Mouse (Mus musculus) heart, embryonic 16.5 days (tissue): ENCODE results near the gene Glt8d2. TPM values are rescaled to one million over a fixed set of nuclear protein-coding genes. Genes with fewer than 3 reads are reported as not detected.

ENCODE experiments used
- ATAC-seq: fragments of 200-750 bp; cut with Nextera tagmentation; replicated peaks from 2 replicates; pipeline ENCODE4 v1.8.0; 2017; ENCODE audit warnings: moderate number of reproducible peaks; ENCODE audit not compliant: insufficient read depth, low FRiP score; ENCODE audit errors: extremely low read depth
- H3K27ac ChIP-seq: fragments of 300-500 bp; sonication (generic); 2 replicates; pipeline ENCODE4 v1.5.1; 2014; ENCODE audit warnings: mild to moderate bottlenecking, low read length, control low read depth, moderate library complexity
- H3K27me3 ChIP-seq: fragments of 300-500 bp; sonication (generic); 2 replicates; pipeline ENCODE4 v1.6.1; 2014; ENCODE audit warnings: low read length, mixed read lengths; ENCODE audit not compliant: control insufficient read depth, insufficient read depth
- H3K36me3 ChIP-seq: fragments of 300-500 bp; sonication (generic); 2 replicates; pipeline ENCODE4 v1.6.1; 2014; ENCODE audit not compliant: control insufficient read depth, insufficient read depth
- H3K4me1 ChIP-seq: fragments of 300-500 bp; sonication (generic); 2 replicates; pipeline ENCODE4 v1.6.1; 2014; ENCODE audit warnings: low read length, mixed read lengths; ENCODE audit not compliant: control insufficient read depth, insufficient read depth
- H3K4me2 ChIP-seq: fragments of 300-500 bp; sonication (generic); 2 replicates; pipeline ENCODE4 v1.6.1; 2014; ENCODE audit warnings: low read depth, mild to moderate bottlenecking, control low read depth, low read length
- H3K4me3 ChIP-seq: fragments of 300-500 bp; sonication (generic); 2 replicates; pipeline ENCODE4 v1.5.1; 2014; ENCODE audit warnings: mild to moderate bottlenecking, control low read depth, low read length
- H3K9ac ChIP-seq: fragments of 300-500 bp; sonication (generic); 2 replicates; pipeline ENCODE4 v1.6.1; 2014; ENCODE audit warnings: low read length, control low read depth
- H3K9me3 ChIP-seq: fragments of 300-500 bp; sonication (generic); replicated peaks from 2 replicates; pipeline ENCODE4 v1.6.1; 2016; ENCODE audit warnings: low read length; ENCODE audit not compliant: control insufficient read depth
- WGBS: fragments of 180-500 bp; shearing (Covaris S2); extraction: QIAGEN DNeasy Blood & Tissue Kit; methylation state at CpG from one replicate; pipeline ENCODE4 v1.1.7; 2014; 5-methylcytosine and 5-hydroxymethylcytosine counted together
- polyA plus RNA-seq: library from polyadenylated mRNA; unstranded; fragments of >200 nt; fragmentation: Nextera tagmentation; extraction: Ambion mirVana; gene quantifications from 2 replicates; pipeline ENCODE4 v1.2.1, GENCODE M21; 2015

Gene Glt8d2
- 4.3 and 5.0 TPM in 2 replicates for polyA plus RNA-seq

DNA sequence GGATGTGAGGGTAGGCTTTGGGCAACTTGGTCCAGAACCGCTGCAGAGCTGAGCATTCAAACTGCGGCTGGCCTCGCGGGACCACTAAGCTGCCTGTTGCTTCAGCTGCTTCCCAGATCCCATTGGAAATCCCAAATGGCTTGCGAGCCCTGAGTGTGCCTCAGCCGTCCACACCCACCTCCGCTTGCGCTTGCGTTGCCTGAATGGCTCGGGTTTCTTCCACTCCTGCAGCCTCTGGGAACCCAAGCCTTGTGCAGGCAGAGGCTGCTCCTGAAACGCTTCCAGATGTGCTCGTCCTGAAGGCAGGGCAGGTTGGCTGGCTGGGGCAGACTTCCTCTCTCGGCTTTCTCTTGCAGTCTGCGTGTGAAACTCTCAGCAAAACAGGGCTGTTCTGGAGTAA, at the start of gene Glt8d2:
Glt8d2 (minus strand) TSS at position 157 of the 400 bp plus-strand sequence.
- Histone ChIP-seq H3K4me3 (peak within 1 kb of the TSS; percentile 39), H3K4me1 (peaks cover 13% of the 10 kb centered on the region), H3K36me3 (no peaks in the 10 kb centered on the region), H3K27ac (peak within 1 kb of the TSS; percentile 36), H3K27me3 (no peaks in the 10 kb centered on the region), H3K9me3 (0 out of 2 replicates have a peak, but pooled peaks cover 3% of the 10 kb centered on the region), H3K9ac (peak within 1 kb of the TSS; percentile 61), H3K4me2 (peak within 1 kb of the TSS; percentile 66)
- WGBS: 2% methylated on average over 14 of the region's 14 CpGs
- peak; percentile 65 for ATAC-seq

- ATAC-seq: peak; percentile 53
- Histone ChIP-seq H3K9me3 (no peaks in the 10 kb centered on the region), H3K27me3 (no peaks in the 10 kb centered on the region), H3K27ac (peak overlapping the region; percentile 72), H3K9ac (peak overlapping the region; percentile 88), H3K4me2 (peak overlapping the region; percentile 77), H3K4me1 (peaks cover 16% of the 10 kb centered on the region), H3K36me3 (peaks cover 4% of the 10 kb centered on the region), H3K4me3 (peak overlapping the region; percentile 79)
- under 1% methylated on average over 58 of the region's 59 CpGs for WGBS
Observed at GRCm38 (mm10) chr10:82699296-82699941, 9.0 kb upstream of the Glt8d2 start.

GRCm38 (mm10) chr10:82698712-82699261, 8.3 kb upstream of the Glt8d2 start:
- under 1% methylated on average over 41 of the region's 42 CpGs for WGBS
- peak; percentile 92 for ATAC-seq
- Histone ChIP-seq H3K9ac (peak overlapping the region; percentile 88), H3K27ac (peak overlapping the region; percentile 72), H3K9me3 (no peaks in the 10 kb centered on the region), H3K4me1 (peaks cover 16% of the 10 kb centered on the region), H3K4me3 (peak overlapping the region; percentile 79), H3K36me3 (peaks cover 4% of the 10 kb centered on the region; the same call in 1 of the 2 replicates), H3K27me3 (no peaks in the 10 kb centered on the region), H3K4me2 (peak overlapping the region; percentile 77)

- 69% methylated on average over 3 of the region's 3 CpGs for WGBS
- Histone ChIP-seq H3K27me3 (no peaks in the 10 kb centered on the region), H3K9me3 (no peaks in the 10 kb centered on the region), H3K4me3 (no peak overlapping the region), H3K36me3 (0 out of 2 replicates have a peak, but pooled peaks cover 2% of the 10 kb centered on the region), H3K4me1 (peaks cover 16% of the 10 kb centered on the region), H3K9ac (no peak overlapping the region), H3K27ac (peak overlapping the region; percentile 65; the same call in 1 of the 2 replicates), H3K4me2 (no peak overlapping the region)
- ATAC-seq: no peak
Observed at GRCm38 (mm10) chr10:82697305-82697898, 7.0 kb upstream of the Glt8d2 start.

DNA sequence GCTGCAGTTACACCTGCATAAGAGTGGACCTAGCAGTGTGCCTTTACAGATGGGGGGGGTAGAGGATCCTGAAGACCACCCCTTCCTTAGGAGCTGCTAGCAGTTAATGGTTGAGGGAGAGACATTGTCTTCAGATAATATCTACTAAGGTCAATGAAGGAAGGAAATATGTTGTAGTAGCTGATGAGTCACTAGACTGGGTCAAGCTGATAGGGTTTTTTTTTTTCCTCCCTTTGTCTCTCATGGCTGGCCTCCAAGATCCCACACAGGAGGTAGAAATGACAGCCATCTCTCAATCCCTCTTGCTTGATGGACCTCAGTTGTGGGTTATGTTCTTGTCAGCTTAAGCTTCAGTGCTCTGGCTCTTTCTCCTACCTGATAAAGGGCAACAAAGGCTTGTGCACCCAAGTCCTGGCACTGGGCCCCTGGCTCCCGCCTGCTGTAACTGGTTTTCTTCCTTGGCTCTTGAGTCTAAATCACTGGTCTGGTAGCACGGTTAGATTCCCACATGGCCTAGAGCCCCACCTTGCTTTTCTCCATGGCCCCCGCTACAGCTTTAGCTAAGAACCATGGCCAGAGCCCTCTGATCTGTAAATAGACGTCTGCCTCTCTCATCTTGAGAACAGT, 6.1 kb upstream of the Glt8d2 start:
- peak overlapping the region; percentile 65 for H3K27ac ChIP-seq

DNA sequence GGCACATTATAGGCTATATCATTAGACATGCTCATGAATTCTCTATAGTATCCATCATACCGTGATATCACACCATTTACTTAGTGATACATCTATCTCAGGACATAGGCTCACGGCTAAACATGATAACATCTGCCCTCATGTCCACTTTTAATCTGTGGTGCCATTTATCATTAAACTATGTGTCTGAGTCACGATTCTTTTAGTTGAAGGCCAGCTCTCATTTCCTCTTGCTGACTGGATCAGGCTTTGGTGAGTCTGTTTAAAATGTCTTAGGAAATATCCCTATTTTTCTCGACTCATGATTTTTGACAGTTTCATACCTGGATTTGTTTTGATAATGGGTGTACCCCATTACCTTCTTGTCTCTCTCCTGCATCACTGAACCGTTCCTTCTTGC, 5.5 kb upstream of the Glt8d2 start, which contains the start of gene Hcfc2:
Hcfc2 (plus strand) TSS at position 205 of the 400 bp plus-strand sequence.
- Histone ChIP-seq H3K4me2 (no peak within 1 kb of the TSS), H3K4me3 (no peak within 1 kb of the TSS), H3K4me1 (peaks cover 16% of the 10 kb centered on the region), H3K9ac (no peak within 1 kb of the TSS), H3K27ac (peak within 1 kb of the TSS; percentile 65), H3K27me3 (no peaks in the 10 kb centered on the region), H3K9me3 (no peaks in the 10 kb centered on the region), H3K36me3 (no peaks in the 10 kb centered on the region)
- 56% methylated on average over 5 of the region's 5 CpGs for WGBS
- ATAC-seq: no peak

More for the DNA sequence above, 6.1 kb upstream of the Glt8d2 start:
- H3K27me3 ChIP-seq: no peaks in the 10 kb centered on the region
- H3K4me3 ChIP-seq: no peak overlapping the region
- H3K4me2 ChIP-seq: no peak overlapping the region
- H3K36me3 ChIP-seq: no peaks in the 10 kb centered on the region
- H3K9ac ChIP-seq: no peak overlapping the region
- 49% methylated on average over 4 of the region's 4 CpGs for WGBS
- H3K4me1 ChIP-seq: peaks cover 16% of the 10 kb centered on the region
- H3K9me3 ChIP-seq: no peaks in the 10 kb centered on the region
- ATAC-seq: no peak

GRCm38 (mm10) chr10:82689681-82690211, 704 bp downstream of the Glt8d2 start:
- Histone ChIP-seq H3K27ac (peak overlapping the region; percentile 36), H3K27me3 (no peaks in the 10 kb centered on the region), H3K9me3 (0 out of 2 replicates have a peak, but pooled peaks cover 3% of the 10 kb centered on the region), H3K4me3 (peak overlapping the region; percentile 39), H3K9ac (no peak overlapping the region; the same call in 1 of the 2 replicates), H3K4me2 (peak overlapping the region; percentile 66), H3K4me1 (peaks cover 13% of the 10 kb centered on the region), H3K36me3 (no peaks in the 10 kb centered on the region)
- ATAC-seq: 0 out of 2 replicates have a peak, but pooled peaks have one; percentile 46
- WGBS: 61% methylated on average over 7 of the region's 7 CpGs

GRCm38 (mm10) chr10:82685440-82685839, 5.0 kb downstream of the Glt8d2 start:
- 0 out of 2 replicates have a peak, but pooled peaks cover 3% of the 10 kb centered on the region for H3K9me3 ChIP-seq
- peaks cover 11% of the 10 kb centered on the region for H3K4me1 ChIP-seq
- H3K9ac ChIP-seq: no peak overlapping the region
- WGBS: 30% methylated on average over 2 of the region's 2 CpGs
- H3K36me3 ChIP-seq: no peaks in the 10 kb centered on the region
- no peak overlapping the region for H3K4me3 ChIP-seq
- ATAC-seq: no peak
- no peak overlapping the region for H3K4me2 ChIP-seq
- no peaks in the 10 kb centered on the region for H3K27me3 ChIP-seq
- no peak overlapping the region for H3K27ac ChIP-seq
